Mouse (Mus musculus) megakaryocyte, embryonic 14.5 days (primary cell): Measurements from ENCODE around the gene Plppr3.

Experiments
- FLI1 ChIP-seq: IDR thresholded peaks from 2 replicates; pipeline ENCODE4 v1.6.1; 2012; ENCODE audit warnings: low read length, inconsistent platforms, mixed read lengths
- GATA1 ChIP-seq: IDR thresholded peaks from 3 replicates; pipeline ENCODE4 v1.6.1; 2012; ENCODE audit warnings: mixed read lengths, low read length, inconsistent platforms, borderline replicate concordance

DNA sequence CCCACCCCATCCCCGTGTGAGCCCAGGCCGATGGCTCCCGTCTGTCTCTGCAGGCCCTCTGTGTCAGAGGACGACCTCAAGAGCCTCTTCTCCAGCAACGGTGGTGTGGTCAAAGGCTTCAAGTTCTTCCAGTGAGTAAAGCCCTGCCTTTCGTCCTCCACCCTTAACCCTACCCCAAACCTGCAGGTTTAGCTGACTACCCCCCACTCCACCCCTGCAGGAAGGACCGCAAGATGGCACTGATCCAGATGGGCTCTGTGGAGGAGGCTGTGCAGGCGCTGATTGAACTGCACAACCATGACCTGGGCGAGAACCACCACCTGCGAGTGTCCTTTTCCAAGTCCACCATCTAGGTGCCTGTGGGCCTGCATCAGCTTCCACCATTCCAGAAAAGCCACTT is 11.5 kb downstream of the Plppr3 start:
- TF ChIP-seq GATA1 (no peak), FLI1 (no peak)
